Mouse (Mus musculus) liver, postnatal 0 days (tissue): ENCODE results near the gene Chrm1.

Source experiments
- CTCF ChIP-seq: sonication (generic); IDR thresholded peaks from 2 replicates; pipeline ENCODE4 v1.5.1; 2016; ENCODE audit warnings: antibody characterized with exemption, low read depth
- EP300 ChIP-seq: IDR thresholded peaks from 2 replicates; pipeline ENCODE4 v1.6.1; 2016; ENCODE audit warnings: antibody characterized with exemption, low read depth, mild to moderate bottlenecking

DNA sequence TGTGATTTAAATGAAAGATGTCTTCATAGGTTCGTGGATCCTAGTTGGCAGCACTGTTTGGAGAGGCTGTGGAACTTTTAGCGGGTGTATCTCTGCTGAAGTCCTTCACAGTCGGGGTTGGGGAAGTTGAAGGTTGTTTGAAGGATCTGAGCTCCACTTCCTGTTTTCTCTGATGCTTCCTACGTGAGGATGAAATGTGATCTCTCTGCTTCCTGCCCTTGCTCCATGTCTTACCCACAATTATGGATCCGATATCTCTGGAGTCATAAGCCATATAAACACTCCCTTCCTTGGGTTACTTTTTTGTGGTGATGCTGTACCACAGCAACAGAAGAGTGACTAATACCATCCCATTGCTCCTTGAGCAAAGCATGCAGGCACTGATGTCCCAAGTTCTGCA, 21.5 kb upstream of the Chrm1 start:
- TF ChIP-seq EP300 (no peak), CTCF (no peak)
